Mouse (Mus musculus): ENCODE results near the gene 2610301B20Rik.
"Not testable (repeated sequence)": the region's sequence is repeated elsewhere in the genome, so short reads cannot be mapped to it uniquely, and the experiment has no call there.

Gene 2610301B20Rik

DNA sequence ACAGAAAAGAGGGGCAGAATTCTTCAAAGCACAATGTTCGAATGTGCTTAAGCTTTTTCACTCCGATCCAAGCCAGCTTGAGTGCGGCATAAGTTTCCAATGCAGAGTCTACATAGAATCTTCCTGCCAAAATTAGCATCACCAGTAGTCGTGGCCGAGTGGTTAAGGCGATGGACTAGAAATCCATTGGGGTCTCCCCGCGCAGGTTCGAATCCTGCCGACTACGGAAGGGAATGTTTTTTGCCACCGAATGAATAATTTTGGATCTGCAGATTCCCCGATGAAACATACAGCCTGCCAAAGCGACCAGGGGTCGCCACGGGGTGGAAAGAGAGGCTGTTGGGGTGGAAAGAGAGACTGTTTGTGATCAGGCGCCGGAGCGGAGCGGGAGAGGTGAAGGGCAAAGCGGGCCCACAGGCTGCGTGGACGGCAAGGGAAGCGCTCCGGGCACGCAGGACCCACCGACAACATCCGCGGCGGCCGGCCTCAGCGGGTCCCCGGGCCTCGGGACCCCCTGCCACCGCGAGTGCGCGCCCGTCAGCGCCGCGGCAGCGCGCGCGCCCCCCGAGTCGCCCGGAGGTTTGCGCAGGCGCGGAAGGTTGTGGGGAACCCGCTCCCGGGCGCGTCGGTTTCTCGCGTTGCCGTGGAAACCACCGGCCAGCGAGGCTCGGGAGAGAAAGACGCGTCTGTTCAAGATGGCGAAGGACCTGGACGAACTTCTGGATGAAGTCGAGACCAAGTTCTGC is at the start of gene 2610301B20Rik:
Gene 2610301B20Rik (plus strand): TSS at position 579 of the 746 bp plus-strand sequence.
- peak; percentile 88 to 95 for DNase-seq (ENCODE audit: low spot score in 2 of 2)

DNA sequence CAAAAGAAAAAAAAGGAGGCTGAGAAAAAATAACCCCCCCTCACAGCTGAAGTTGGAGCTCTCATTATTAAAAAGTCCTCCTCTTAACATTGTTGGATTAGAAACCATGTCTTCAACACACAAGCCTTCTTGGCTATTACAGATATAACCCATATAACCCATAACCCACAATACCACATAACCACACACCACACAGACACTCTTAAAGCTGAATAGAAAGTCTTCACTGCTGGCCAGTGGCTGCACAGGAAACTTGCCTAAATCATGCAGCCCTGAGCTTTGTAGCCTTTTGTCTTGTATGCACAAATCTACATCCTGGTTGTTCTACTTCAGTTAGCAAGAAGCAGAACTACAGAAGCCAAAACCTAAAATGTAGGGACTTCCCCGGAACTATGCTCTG is 41.0 kb upstream of the 2610301B20Rik start:
- no peak for DNase-seq (ENCODE audit: low spot score in 2 of 2)

DNA sequence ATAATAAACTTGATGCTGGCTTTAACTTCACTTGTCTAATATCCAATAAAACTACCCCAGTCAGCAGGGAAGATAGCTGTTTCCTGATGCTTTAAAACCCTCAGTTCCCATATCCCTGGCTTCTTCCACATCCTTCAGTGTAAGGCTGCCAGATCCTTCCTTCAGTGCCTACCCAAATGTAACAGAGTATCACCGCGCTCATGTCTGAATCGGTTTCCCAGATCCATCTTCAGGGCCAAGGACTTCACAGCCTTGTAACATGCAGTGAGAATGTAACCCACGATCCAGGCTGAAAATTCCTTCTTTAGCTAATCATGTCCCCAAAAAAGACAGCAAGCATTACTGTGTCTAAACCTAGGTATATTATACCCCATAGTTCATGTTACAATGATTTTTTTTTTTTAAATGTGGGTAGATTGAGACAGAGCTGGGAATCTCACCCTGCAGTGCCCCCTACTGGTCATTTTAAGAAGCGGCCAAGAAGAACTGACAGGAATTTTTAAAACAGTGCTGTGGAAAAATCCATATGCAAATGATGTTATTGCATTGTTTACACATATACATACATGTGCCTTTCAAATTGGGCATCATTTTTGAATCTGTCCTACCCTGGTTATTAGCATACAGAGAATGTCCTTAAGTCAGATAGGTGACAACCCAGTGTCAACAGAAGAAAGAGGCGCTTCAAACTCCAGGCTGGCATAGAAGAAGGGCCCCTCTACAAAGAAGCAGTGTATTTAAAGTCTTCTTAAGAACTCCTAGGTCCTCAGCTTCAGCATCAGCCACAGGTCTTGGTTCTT is 38.8 kb upstream of the 2610301B20Rik start:
- DNase-seq (ENCODE audit: low spot score in 2 of 2), result peak in 1 of 2 experiments; percentile 24

DNA sequence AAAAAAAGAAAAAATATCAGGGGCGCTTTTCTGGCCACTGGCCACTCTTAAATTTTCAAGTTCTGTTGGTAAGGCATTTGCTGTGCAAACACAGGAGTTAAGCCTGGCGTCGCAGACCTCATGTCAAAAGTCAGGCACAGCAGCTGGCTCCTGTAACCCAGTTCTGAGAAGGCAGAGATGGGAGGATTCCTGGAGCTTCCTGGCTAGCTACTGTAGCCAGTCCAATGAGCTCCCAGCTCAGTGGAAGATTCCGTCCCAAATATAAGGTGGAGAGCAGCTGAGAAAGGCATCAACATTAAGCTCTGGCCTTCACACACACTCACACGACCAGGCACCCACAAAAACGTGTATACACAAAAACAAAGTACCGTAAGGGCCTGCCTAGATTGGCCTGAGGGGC is 28.4 kb upstream of the 2610301B20Rik start:
- DNase-seq (ENCODE audit: low spot score in 2 of 2), result no peak

DNA sequence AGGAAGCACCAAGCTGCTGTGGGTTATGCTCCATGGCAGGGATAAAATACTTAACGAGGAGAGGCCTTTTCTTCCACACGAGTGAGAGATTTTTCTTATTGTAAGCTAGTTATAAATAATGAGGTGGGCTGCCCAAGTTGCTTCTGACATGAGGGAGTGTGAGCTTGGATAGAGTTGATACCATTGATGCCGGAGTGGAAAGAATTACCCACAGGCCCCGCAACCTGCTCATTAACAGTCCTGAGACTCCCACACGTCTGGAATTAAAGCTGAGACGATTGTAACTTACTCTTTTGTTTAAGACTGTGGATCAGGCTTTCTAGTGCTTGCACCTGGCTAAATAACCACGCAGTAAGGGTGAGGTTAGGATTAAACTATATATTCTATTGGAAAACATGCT is 24.5 kb upstream of the 2610301B20Rik start:
- no peak for DNase-seq (ENCODE audit: low spot score in 2 of 2)

DNA sequence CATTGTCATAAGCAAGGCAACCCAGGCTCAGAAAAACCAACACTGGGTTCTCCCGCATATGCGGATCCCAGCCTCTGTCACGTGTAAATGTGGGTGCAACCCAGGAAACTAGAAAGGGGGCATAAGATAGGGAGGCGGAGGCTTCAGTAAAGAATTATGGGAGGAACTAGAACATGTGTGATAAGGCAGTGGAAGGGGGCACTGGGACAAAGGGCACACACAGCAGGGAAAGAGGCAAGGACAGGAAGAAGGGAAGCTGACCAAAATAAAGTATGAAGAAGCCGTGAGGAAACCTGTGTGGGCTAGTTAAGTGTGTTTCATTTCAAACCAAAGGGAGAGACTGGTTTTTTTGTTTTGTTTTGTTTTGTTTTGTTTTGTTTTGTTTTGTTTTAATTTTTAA is 23.3 kb upstream of the 2610301B20Rik start:
- DNase-seq (ENCODE audit: low spot score in 2 of 2), result no peak

DNA sequence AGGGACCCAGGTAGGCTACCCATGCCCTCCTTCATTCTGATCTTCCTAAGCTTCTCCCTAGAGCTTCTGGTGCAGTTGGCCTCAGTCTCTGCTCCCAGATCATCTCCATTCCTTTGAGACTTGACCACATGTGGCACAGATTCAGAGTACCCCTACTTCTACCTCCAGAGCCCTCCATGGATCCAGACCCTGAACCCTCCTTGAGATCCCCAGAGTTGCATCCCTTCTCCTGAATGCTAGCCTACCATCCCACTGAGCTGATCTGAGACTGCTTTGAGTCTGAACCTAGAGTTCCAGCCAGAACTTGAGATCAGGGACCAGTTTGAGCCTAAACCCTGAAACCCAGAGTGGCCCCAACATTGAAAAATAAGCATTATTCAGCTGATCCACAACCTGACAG is 15.1 kb upstream of the 2610301B20Rik start:
- no peak for DNase-seq (ENCODE audit: low spot score in 2 of 2)

DNA sequence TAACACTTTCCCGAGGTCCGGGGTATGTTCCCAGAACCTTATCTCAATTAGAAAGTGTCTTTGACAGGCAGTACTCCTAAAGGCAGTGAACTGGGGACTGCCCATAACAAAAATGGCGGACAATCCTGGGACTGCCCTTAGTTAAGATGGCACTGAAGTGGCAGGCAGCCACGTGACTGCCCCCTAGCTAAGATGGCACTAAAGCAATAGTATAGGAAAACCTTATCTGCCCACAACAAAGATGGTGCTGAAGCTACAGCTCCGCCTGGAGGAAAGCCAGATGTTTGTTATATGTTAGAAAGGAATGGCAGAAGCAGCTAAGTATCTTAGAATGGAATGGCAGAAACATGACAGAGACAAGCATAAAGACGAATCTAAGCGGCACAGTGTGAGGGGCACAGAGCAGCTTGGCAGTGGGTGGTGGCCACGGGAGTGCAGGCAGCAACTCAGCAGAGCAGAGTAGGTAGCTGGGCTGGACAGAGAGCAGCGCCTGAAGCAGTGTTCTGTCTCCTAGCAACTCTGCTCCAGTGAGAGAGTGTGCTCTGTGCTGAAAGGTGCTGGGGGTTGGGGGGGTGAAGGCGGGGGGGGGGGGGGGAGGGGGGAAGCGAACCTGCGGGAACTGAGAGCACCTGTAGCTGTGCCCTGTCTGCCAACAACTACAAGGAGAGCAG is 14.3 kb upstream of the 2610301B20Rik start:
- DNase-seq (ENCODE audit: low spot score in 2 of 2), result peak; percentile 32 to 35

DNA sequence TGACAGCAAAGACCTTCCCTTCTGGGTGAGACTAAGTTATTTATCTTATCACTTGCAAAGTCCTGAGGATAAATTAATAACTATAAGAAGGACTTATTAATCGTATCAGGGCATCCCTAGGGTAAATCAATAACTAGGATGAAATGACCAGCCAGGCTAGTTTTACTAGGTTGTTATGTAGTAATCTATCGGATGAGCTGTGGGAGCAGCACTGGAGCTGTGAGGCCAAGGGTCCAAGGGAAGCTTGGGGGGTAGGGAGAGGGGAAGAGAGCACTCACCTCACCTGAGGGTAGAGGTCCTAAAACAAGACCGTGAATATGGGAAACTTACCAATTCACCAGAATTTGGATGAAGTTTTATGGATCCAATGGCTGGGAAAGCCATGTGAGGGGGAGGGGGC is 13.5 kb upstream of the 2610301B20Rik start:
- DNase-seq (ENCODE audit: low spot score in 2 of 2), result no peak

DNA sequence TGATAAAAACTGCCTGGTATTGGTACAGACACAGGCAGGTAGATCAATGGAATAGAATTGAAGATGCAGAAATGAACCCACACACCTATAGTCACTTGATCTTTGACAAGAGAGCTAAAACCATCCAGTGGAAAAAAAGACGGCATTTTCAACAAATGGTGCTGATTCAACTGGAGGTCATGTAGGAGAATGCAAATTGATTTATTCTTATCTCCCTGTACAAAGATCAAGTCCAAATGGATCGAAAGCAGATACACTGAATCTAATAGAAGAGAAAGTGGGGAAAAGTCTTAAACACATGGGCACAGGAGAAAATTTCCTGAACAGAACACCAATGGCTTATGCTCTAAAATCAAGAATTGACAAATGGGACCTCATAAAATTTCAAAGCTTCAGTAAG is 11.4 kb upstream of the 2610301B20Rik start:
- DNase-seq (ENCODE audit: low spot score in 2 of 2), result not testable (repeated sequence)

DNA sequence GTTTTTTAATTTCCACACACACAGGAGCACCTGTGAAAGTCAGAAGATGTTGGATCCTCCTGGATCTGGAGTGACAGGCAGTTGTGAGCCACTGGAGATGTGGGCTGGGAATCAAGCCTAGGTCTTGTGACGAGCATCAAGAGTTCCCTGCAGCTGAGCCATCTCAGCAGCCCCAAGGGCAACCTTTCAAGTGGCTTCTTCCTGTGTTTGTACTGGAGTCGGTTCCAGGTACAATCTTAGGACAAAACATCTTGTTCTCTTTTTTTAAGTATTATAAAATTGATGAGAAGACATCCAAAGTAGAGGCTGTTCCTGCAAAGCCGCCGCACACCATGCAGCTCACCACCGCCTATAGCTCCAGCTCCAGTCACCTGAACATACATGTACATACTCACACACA is 2.1 kb upstream of the 2610301B20Rik start:
- no peak for DNase-seq (ENCODE audit: low spot score in 2 of 2)

DNA sequence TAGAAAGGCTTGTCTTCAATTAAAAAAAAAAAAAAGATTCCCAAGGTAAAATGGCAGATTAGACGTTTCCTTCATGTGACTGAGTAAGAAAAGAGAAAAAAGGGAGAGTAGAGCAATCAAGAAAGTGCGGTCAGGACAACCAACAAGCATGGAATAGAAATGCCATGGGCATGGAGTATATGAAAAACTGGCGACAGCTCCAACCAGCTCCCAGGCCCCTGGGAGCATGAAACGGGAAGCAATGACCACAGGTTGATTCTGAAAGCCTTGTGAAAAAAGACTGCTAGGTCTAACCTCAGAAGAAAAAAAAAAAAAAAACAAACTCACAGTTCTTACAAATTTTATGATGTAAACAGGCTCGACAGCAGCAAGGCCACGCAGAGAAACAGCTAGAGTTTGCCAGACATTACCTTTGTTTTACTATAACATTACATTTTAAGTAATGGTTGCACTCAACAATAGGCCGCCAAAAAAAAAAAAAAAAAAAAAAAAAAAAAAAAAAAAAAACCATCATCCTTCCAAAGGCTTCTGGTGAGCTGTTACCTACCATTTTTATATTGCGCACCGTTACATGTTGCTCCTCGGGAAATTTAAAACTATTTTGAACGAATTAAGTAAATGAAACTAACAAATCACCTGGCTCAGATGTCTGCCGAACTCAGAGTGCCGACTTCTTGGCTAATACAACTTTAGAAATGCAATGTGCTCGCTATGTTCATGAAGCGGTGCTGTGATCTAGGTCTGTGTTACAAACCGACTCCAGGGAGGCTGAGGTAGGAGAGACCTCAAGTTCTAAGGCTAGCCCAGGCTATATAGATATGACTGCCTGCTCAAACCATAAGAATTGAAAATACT is 1.4 kb upstream of the 2610301B20Rik start:
- DNase-seq (ENCODE audit: low spot score in 2 of 2), result no peak

DNA sequence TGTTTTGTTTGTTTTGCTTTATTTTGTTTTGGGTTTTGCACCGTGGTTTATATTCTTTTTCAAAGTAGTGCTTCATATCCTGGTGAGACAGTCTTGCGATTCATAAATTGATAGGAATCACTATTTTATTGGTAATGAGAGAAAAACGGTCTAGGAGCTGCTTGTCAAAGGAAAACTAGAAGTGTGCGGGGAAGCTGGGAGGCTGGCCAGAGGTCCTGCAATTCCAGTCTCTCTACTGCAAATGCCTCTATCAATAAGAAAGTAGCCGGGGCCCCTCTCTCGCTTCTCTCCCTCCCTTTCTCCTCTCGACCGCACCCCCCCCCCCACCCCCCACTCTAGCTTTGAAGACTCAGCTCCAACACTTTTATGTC is 764 bp upstream of the 2610301B20Rik start:
- DNase-seq (ENCODE audit: low spot score in 2 of 2), result no peak

DNA sequence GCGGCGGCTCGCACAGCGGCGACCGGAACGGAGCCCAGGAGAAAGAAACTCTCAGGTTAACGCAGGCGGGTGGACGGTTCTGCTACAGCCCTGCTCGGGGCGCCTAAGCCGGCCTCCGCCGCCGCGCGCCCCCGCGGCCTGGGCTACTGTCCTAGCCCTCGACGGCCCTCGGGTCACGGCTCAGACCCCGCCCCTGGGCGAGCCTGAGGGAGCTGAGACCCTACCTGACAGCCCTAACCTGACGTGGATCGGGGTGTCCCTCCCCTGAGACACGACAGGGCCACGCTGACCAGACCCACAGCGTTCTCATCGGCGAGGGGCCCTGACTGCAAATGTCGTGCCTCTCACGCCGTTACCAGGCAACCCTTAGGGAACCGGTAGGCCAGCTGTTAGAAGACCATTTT is 422 bp downstream of the 2610301B20Rik start:
- peak; percentile 61 to 64 for DNase-seq (ENCODE audit: low spot score in 2 of 2)

DNA sequence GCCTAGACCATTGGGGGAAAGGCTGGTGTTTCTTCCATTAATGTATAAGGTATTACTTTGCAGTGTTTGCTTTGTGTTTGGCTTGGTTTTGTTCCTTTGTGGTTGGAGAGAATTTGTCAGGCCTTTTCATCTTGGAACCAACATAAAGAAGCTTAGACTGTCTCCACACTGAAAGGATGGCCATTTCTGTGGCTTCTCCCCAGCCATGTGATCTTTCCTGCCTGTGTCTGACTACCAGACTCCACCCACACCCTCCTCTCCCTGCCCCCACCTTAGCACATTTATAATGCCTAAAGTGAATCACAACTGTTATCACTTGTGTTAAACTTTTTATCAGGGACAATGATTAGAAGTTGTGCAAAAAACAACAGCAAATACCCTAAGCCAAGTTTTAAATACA is 1.1 kb downstream of the 2610301B20Rik start:
- DNase-seq (ENCODE audit: low spot score in 2 of 2), result no peak

DNA sequence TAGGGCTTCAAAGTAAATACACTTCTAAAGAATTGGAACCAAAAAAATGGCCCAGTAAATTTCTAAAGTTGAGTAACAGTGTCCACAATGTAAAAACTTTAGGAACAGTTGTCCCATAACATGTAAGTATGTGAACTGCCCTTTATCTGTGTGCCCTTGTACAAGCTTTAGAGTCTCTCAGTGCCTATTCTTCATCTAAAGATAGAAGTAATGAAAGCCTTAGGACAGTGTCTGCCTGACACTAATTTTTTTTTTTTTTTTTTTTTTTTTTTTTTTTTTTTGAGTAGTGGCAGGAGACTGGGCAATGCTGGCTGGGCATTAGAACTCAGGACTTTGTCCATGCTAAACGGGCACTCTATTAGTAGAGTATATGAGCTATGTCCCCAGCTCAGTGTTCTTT is 2.8 kb downstream of the 2610301B20Rik start:
- no peak for DNase-seq (ENCODE audit: low spot score in 2 of 2)

DNA sequence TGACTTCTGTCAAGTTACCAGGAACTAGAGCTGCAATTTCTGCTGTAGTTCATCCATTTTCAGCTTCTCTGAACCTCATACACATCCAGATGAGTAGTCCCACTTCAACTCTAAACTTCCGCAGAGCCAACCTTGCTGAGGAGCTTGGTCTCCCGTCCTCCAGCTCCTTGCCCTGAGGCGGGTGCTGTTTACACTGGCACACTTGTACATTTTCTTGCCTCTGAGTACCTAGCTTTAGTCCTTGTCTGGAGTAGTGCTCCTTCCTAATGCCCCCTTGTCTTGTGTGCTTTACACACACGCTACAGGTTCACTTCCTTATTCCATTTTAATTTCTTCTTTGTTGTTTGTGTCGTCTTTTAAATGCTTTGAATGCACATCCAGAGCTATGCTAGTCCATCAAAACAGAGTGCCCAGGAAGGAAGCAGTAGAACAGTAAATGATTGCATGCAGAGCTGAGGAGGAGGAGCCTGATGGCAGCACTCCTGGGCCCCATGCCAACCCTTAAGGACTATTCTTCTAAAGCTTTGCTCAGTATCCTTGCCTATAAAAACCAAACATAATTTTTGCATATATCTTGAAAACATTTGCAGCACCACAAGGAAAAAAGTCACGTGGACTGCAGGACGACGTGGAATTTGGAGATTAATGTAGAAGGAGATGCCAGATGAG is 9.6 kb downstream of the 2610301B20Rik start:
- DNase-seq (ENCODE audit: low spot score in 2 of 2), result no peak

DNA sequence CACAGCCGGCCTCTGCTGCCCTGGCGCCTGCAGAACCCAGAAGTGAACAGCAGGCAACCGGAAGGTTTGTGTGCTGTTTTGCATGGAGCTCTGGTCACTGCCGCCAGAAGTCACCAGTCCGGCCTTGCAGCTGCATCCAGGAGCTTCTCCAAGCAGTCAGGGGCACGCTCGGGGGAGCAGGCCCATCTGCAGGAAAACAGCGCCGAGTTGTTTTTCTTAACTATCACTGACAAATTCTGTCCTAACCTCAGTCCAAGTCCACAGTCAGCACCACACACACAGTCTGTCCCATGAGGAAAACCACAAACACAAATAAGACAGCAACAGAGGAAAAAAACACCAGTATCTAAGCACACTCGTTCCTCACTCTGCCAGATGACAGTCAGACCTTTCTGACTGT is 14.5 kb downstream of the 2610301B20Rik start:
- no peak for DNase-seq (ENCODE audit: low spot score in 2 of 2)

DNA sequence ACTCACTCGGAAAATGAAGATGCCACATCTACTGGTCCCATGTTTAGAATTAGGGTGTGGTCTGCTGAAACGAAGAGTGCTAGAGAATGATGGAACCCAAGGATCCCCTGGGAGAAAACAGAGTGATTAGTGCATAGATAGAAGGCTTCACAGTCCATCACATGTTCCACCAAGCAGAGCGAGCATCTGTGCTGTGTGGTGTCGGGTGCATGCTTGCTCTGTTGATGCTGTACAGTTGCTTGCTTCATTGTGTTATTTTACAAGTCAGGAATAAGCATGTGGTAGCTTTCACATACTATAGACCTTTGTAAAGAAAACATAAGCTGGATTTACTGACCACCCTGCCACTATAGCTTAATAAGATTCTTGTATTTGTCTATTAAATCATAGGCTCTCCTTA is 22.0 kb downstream of the 2610301B20Rik start:
- no peak for DNase-seq (ENCODE audit: low spot score in 2 of 2)

DNA sequence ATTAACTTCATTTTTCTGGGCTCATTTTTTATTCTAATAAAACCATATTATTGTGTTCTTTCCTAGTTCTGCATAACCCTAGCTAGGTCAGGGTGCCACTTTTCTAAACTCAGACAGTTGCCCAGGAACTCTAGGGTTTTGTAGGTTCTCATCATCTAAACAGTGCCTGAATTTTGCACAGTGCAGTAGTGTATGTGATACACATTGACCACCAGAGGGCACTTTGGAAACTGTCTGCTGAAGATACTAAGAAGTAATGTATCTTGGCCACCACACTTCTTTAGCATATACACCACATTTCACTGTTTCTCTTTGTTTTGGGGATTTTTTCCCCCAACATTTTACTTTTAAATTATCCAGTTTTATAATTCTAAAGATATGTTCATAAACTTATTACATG is 22.6 kb downstream of the 2610301B20Rik start:
- DNase-seq (ENCODE audit: low spot score in 2 of 2), result no peak

DNA sequence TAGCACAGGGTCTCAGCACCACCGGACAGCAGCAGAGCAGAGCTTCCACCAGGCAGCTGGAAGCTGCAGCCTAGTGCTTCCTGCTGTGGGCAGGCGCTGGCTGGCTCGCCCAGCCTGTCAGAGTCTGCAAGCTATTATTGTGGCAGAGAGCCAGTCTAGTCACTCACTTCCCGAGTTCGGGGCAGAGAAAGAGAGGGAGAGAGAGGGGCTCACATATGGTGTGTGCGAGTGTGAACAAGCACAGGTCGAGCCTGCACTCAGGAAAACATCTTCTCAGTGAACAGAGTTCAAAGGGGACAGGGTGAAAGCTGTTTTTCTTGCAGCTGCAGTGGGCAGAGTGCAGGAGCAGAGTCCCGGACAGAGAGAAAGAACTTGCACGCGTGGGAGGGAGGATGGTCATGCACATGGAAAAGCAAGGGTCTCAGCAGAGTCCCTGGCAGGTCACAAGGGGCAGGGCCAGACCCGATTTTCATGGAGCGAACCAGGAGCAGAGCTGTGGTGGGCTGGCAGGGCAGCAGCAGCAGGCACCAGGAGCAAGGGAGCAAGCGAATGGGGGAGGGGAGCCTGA is 31.0 kb downstream of the 2610301B20Rik start:
- no peak for DNase-seq (ENCODE audit: low spot score in 2 of 2)

Data from frontal cortex, postnatal 10 days (tissue).